Mouse (Mus musculus) heart, embryonic 11.5 days (tissue): ENCODE results near the gene Gm11273. TPM values are rescaled to one million over a fixed set of nuclear protein-coding genes. Genes with fewer than 3 reads are reported as not detected.

ENCODE experiments used
- ATAC-seq: fragments of 200-750 bp; cut with Nextera tagmentation; replicated peaks from 2 replicates; pipeline ENCODE4 v1.8.0; 2017; ENCODE audit warnings: moderate library complexity; ENCODE audit not compliant: insufficient number of reproducible peaks, low FRiP score, low TSS enrichment
- H3K27ac ChIP-seq: fragments of 300-500 bp; sonication (generic); 2 replicates; pipeline ENCODE4 v1.5.1; 2014; ENCODE audit warnings: mild to moderate bottlenecking, low read depth, low read length
- H3K27me3 ChIP-seq: fragments of 300-500 bp; sonication (generic); 2 replicates; pipeline ENCODE4 v1.6.1; 2014; ENCODE audit warnings: mild to moderate bottlenecking, low read length, mixed read lengths; ENCODE audit not compliant: control insufficient read depth, insufficient read depth
- H3K36me3 ChIP-seq: fragments of 300-500 bp; sonication (generic); 2 replicates; pipeline ENCODE4 v1.6.1; 2014; ENCODE audit warnings: mild to moderate bottlenecking, low read length, moderate library complexity, mixed read lengths; ENCODE audit not compliant: control insufficient read depth, insufficient read depth
- H3K4me1 ChIP-seq: fragments of 300-500 bp; sonication (generic); 2 replicates; pipeline ENCODE4 v1.6.1; 2014; ENCODE audit warnings: low read length; ENCODE audit not compliant: control insufficient read depth, insufficient read depth
- H3K4me2 ChIP-seq: fragments of 300-500 bp; sonication (generic); 2 replicates; pipeline ENCODE4 v1.6.1; 2014; ENCODE audit warnings: mild to moderate bottlenecking, moderate library complexity
- H3K4me3 ChIP-seq: fragments of 300-500 bp; sonication (generic); 2 replicates; pipeline ENCODE4 v1.5.1; 2014; ENCODE audit warnings: low read depth, low read length
- H3K9ac ChIP-seq: fragments of 300-500 bp; sonication (generic); 2 replicates; pipeline ENCODE4 v1.6.1; 2014; ENCODE audit warnings: mild to moderate bottlenecking, low read depth, low read length, moderate library complexity
- H3K9me3 ChIP-seq: fragments of 300-500 bp; sonication (generic); replicated peaks from 2 replicates; pipeline ENCODE4 v1.6.1; 2016; ENCODE audit warnings: low read length; ENCODE audit not compliant: control insufficient read depth
- WGBS: fragments of 180-500 bp; shearing (Covaris S2); extraction: QIAGEN DNeasy Blood & Tissue Kit; methylation state at CpG from one replicate; pipeline ENCODE4 v1.1.7; 2014; ENCODE audit not compliant: insufficient replicate concordance; 5-methylcytosine and 5-hydroxymethylcytosine counted together
- polyA plus RNA-seq: library from polyadenylated mRNA; unstranded; fragments of >200 nt; fragmentation: Nextera tagmentation; extraction: Ambion mirVana; gene quantifications from 2 replicates; pipeline ENCODE4 v1.2.1, GENCODE M21; 2014

The Gm11273 gene
- polyA plus RNA-seq, 1 experiment from 2014 or later = 8.5 TPM

GRCm38 (mm10) chr13:21456347-21456746, 44.9 kb downstream of the Gm11273 start:
- WGBS = 3% methylated on average over 4 of the region's 4 CpGs
- H3K27ac ChIP-seq = peak overlapping the region; percentile 46; the same call in 1 of the 2 replicates
- H3K4me1 ChIP-seq = peaks cover 12% of the 10 kb centered on the region
- H3K9ac ChIP-seq = no peak overlapping the region
- ATAC-seq = peak; percentile 73; the same call in 1 of the 2 replicates
- no peaks in the 10 kb centered on the region for H3K36me3 ChIP-seq
- no peaks in the 10 kb centered on the region for H3K9me3 ChIP-seq
- H3K4me2 ChIP-seq = 0 out of 2 replicates have a peak overlapping the region, but pooled peaks have one; percentile 16
- no peak overlapping the region for H3K4me3 ChIP-seq
- no peaks in the 10 kb centered on the region for H3K27me3 ChIP-seq

GRCm38 (mm10) chr13:21454133-21454532, 47.1 kb downstream of the Gm11273 start:
- Histone ChIP-seq H3K36me3 (0 out of 2 replicates have a peak, but pooled peaks cover under 1% of the 10 kb centered on the region), H3K9ac (no peak overlapping the region), H3K27ac (peak overlapping the region; percentile 78; the same call in 1 of the 2 replicates), H3K4me2 (peak overlapping the region; percentile 74), H3K4me3 (peak overlapping the region; percentile 86; the same call in 1 of the 2 replicates), H3K9me3 (no peaks in the 10 kb centered on the region), H3K27me3 (no peaks in the 10 kb centered on the region), H3K4me1 (peaks cover 12% of the 10 kb centered on the region)
- WGBS = 47% methylated on average over 3 of the region's 3 CpGs
- ATAC-seq = no peak

- Histone ChIP-seq H3K4me2 (peak within 1 kb of the TSS; percentile 74), H3K27me3 (no peaks in the 10 kb centered on the region), H3K9ac (peak within 1 kb of the TSS; percentile 88), H3K27ac (peak within 1 kb of the TSS; percentile 78), H3K36me3 (0 out of 2 replicates have a peak, but pooled peaks cover 3% of the 10 kb centered on the region), H3K4me1 (peaks cover 12% of the 10 kb centered on the region), H3K9me3 (no peaks in the 10 kb centered on the region), H3K4me3 (peak within 1 kb of the TSS; percentile 86)
- peak; percentile 75 for ATAC-seq
- WGBS = under 1% methylated on average over 23 of the region's 23 CpGs
Measured at GRCm38 (mm10) chr13:21453449-21453848, 47.8 kb downstream of the Gm11273 start, which contains the start of gene Zscan26. Gene Zscan26, minus strand, starts transcription at chr13:21453730.

- peak overlapping the region; percentile 74 for H3K4me2 ChIP-seq
- H3K4me1 ChIP-seq = peaks cover 12% of the 10 kb centered on the region
- peak overlapping the region; percentile 78 for H3K27ac ChIP-seq
- no peaks in the 10 kb centered on the region for H3K9me3 ChIP-seq
- no peak for ATAC-seq
- peak overlapping the region; percentile 86 for H3K4me3 ChIP-seq
- WGBS = 3% methylated on average over 13 of the region's 13 CpGs
- H3K9ac ChIP-seq = peak overlapping the region; percentile 88
- H3K27me3 ChIP-seq = no peaks in the 10 kb centered on the region
- H3K36me3 ChIP-seq = peaks cover 5% of the 10 kb centered on the region; the same call in 1 of the 2 replicates
Measured at GRCm38 (mm10) chr13:21453042-21453441, 48.2 kb downstream of the Gm11273 start.

Other genes with a start within 250 kb of the Gm11273 start
- not detected in 2 replicates for gene Gpx5, start 208.7 kb downstream of the Gm11273 start, polyA plus RNA-seq
- not detected in 2 replicates for gene Gpx6, start 189.3 kb downstream of the Gm11273 start, polyA plus RNA-seq
- gene Olfr1367, start 154.5 kb downstream of the Gm11273 start, polyA plus RNA-seq = not detected in 2 replicates
- gene Zscan12, start 138.6 kb downstream of the Gm11273 start, polyA plus RNA-seq = 9.3 and 9.9 TPM in 2 replicates
- gene Zkscan3, start 98.7 kb downstream of the Gm11273 start, polyA plus RNA-seq = 69.5 and 71.3 TPM in 2 replicates
- gene Pgbd1, start 60.4 kb downstream of the Gm11273 start, polyA plus RNA-seq = 2.3 and 3.6 TPM in 2 replicates
- gene Zscan26, start 47.7 kb downstream of the Gm11273 start, polyA plus RNA-seq = 20.3 and 26.7 TPM in 2 replicates
- 2.0 and 2.6 TPM in 2 replicates for gene Nkapl, start 32.9 kb downstream of the Gm11273 start, polyA plus RNA-seq
- gene Zkscan4, start 22.5 kb downstream of the Gm11273 start, polyA plus RNA-seq = 1.2 and 1.8 TPM in 2 replicates
- not detected in 2 replicates for gene Gm10065, start 22.0 kb downstream of the Gm11273 start, polyA plus RNA-seq
- gene AK157302, start 6.2 kb downstream of the Gm11273 start, polyA plus RNA-seq = 0.14 and 0.46 TPM in 2 replicates
- gene Zkscan8, start 29.7 kb upstream of the Gm11273 start, polyA plus RNA-seq = 6.4 and 6.5 TPM in 2 replicates
- gene Olfr1366, start 41.4 kb upstream of the Gm11273 start, polyA plus RNA-seq = 0.14 and 0.15 TPM in 2 replicates
- gene Olfr1535, start 58.5 kb upstream of the Gm11273 start, polyA plus RNA-seq = not detected in 2 replicates
- gene Olfr1364, start 80.3 kb upstream of the Gm11273 start, polyA plus RNA-seq = not detected in 2 replicates
- gene Olfr1362, start 112.6 kb upstream of the Gm11273 start, polyA plus RNA-seq = not detected in 2 replicates
- not detected in 2 replicates for gene Olfr11, start 141.1 kb upstream of the Gm11273 start, polyA plus RNA-seq
- gene Olfr1361, start 162.0 kb upstream of the Gm11273 start, polyA plus RNA-seq = not detected in 2 replicates
- not detected in 2 replicates for gene Olfr1360, start 176.0 kb upstream of the Gm11273 start, polyA plus RNA-seq
- gene Olfr1359, start 196.7 kb upstream of the Gm11273 start, polyA plus RNA-seq = not detected in 2 replicates
- not detected in 2 replicates for gene Hist1h2bl, start 214.7 kb upstream of the Gm11273 start, polyA plus RNA-seq
- 6.5 and 8.4 TPM in 2 replicates for gene Hist1h2ai, start 215.0 kb upstream of the Gm11273 start, polyA plus RNA-seq
- 4.4 TPM in 1 of 2 replicates, not detected in the other for gene Hist1h3h, start 216.2 kb upstream of the Gm11273 start, polyA plus RNA-seq
- 1.4 and 1.6 TPM in 2 replicates for gene Hist1h2bm, start 220.6 kb upstream of the Gm11273 start, polyA plus RNA-seq
- 0.79 and 1.1 TPM in 2 replicates for gene Hist1h4j, start 233.6 kb upstream of the Gm11273 start, polyA plus RNA-seq
- gene Hist1h4k, start 249.1 kb upstream of the Gm11273 start, polyA plus RNA-seq = 3.0 TPM in 1 of 2 replicates, not detected in the other